ENCODE assay signal across 18 mouse cellular contexts in the genomic region with DNA sequence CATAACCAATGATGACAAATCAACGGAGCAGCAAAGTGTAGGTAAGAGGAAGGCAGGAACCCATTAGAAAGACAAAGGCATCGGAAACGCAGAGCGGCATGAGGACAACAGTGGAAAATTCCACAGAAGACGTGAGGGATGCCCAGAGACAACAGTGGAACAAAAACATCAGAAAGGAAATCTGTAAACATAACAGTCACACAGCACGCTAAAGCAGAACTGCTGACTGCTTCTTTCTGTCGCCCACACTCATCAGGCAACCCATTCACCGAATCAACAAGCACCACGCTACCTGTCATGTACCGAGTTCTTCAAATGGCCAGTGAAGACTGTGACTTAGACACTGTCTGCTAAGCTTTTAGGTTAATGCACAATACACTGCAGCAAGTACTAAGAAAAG.
"Had no signal": no experiment of that assay in that cellular context is flagged by ENCODE, and none has a peak within 500 bp of the region (broad histone marks: within the 10 kb centered on the region; RNA-seq: fewer than 3 reads in every experiment).

No protein-coding gene starts in this region.

- H3K4me1 ChIP-seq: limb, embryonic 15.5 days; midbrain, embryonic 12.5 days; midbrain, embryonic 15.5 days; neural tube, embryonic 12.5 days; neural tube, embryonic 15.5 days had no signal

- H3K27ac ChIP-seq: left cerebral cortex, adult 2 months; limb, embryonic 12.5 days; limb, embryonic 15.5 days; liver, embryonic 14.5 days; macrophage; midbrain, embryonic 12.5 days; midbrain, embryonic 15.5 days; neural tube, embryonic 12.5 days; neural tube, embryonic 15.5 days had no signal

- H3K27me3 ChIP-seq: limb, embryonic 12.5 days; limb, embryonic 15.5 days; midbrain, embryonic 12.5 days; midbrain, embryonic 15.5 days; neural tube, embryonic 12.5 days; neural tube, embryonic 15.5 days had no signal

- DNase-seq: kidney, adult 18-20 months; kidney, adult 9 months; kidney, postnatal 14 days; left cerebral cortex, postnatal 4 days; liver, postnatal 0 days; lung, embryonic 14.5 days; thymus, adult 18-20 months; thymus, postnatal 14 days; thymus, postnatal 4 days had no signal

- H3K4me3 ChIP-seq: left cerebral cortex, adult 2 months; limb, embryonic 12.5 days; limb, embryonic 15.5 days; midbrain, embryonic 12.5 days; midbrain, embryonic 15.5 days; neural tube, embryonic 12.5 days; neural tube, embryonic 15.5 days had no signal
